Comparison of ENCODE assay signal across 14 mouse cellular contexts in genomic region chr13:41825379-41825966, GRCm38 (mm10). TPM values are rescaled to one million over a fixed set of nuclear protein-coding genes. Genes with fewer than 3 reads are reported as not detected.
DNase-seq lines count a peak whose midpoint lies in the region; ATAC-seq and TF ChIP-seq lines count a peak whose summit lies in the region.
"Had no signal": no experiment of that assay in that cellular context is flagged by ENCODE, and none has a peak within 500 bp of the region (broad histone marks: within the 10 kb centered on the region; RNA-seq: fewer than 3 reads in every experiment).

No protein-coding gene starts in this region.

- peaks cover 1% of the 10 kb centered on the region for H3K4me1 ChIP-seq in heart, adult 2 months (ENCODE audit: control insufficient read depth, insufficient read depth, low read length)
- H3K4me1 ChIP-seq: intestine, embryonic 15.5 days; liver, embryonic 13.5 days; neural tube, embryonic 12.5 days had no signal

- H3K79me2 ChIP-seq in heart, adult 2 months (replicated peaks; ENCODE audit: control insufficient read depth, insufficient read depth, low read length): no peaks in the 10 kb centered on the region

- H3K27ac ChIP-seq in heart, adult 2 months: no peak overlapping the region
- H3K27ac ChIP-seq: intestine, embryonic 15.5 days; liver, embryonic 13.5 days; neural tube, embryonic 12.5 days had no signal

- intact Hi-C loops in heart, adult 2 months (cut with DNase I): no loop called here

- TF ChIP-seq CTCF in heart, adult 2 months (IDR thresholded peaks at IDR 0.05): no peak

- no peaks in the 10 kb centered on the region for H3K27me3 ChIP-seq in heart, adult 2 months (ENCODE audit: control insufficient read depth, insufficient read depth, low read length)
- H3K27me3 ChIP-seq: intestine, embryonic 15.5 days; liver, embryonic 13.5 days; neural tube, embryonic 12.5 days had no signal

- DNase-seq in spleen, adult 12 weeks (ENCODE audit: low spot score): peak; percentile 8
- DNase-seq in spleen, postnatal 14 days (ENCODE audit: low spot score in 2 of 2): no peak
- peak; percentile 72 for DNase-seq in thymus, postnatal 4 days
- DNase-seq in heart, adult 2 months: no peak
- DNase-seq in urinary bladder, postnatal 10 days (ENCODE audit: low spot score): no peak
- DNase-seq: cerebellum, postnatal 10 days; layer of hippocampus, adult 9-11 months; liver, embryonic 13.5 days had no signal

- peak; percentile 90 for ATAC-seq in activated CD4-positive, CD25-positive, alpha-beta regulatory T cell, adult 4 months
- peak; percentile 90 for ATAC-seq in megakaryocyte-erythroid progenitor cell, adult 5-6 weeks (replicated peaks; ENCODE audit: low FRiP score, low TSS enrichment, poor library complexity, severe bottlenecking)
- ATAC-seq: intestine, embryonic 15.5 days had no signal

- no peak overlapping the region for H3K9ac ChIP-seq in heart, adult 2 months (ENCODE audit: low read depth, low read length)
- H3K9ac ChIP-seq: intestine, embryonic 15.5 days; liver, embryonic 13.5 days; neural tube, embryonic 12.5 days had no signal

- 66% methylated on average over 11 of the region's 11 CpGs for WGBS in heart, adult 2 months

- H3K4me3 ChIP-seq in heart, adult 2 months: no peak overlapping the region
- H3K4me3 ChIP-seq: intestine, embryonic 15.5 days; liver, embryonic 13.5 days; neural tube, embryonic 12.5 days had no signal

- no peak for TF ChIP-seq EP300 in heart, adult 2 months (IDR thresholded peaks at IDR 0.05; ENCODE audit: insufficient read depth, low read depth, low read length)

- H3K36me3 ChIP-seq in heart, adult 2 months (ENCODE audit: control insufficient read depth, insufficient read depth, low read length): no peaks in the 10 kb centered on the region
- H3K36me3 ChIP-seq: intestine, embryonic 15.5 days; liver, embryonic 13.5 days; neural tube, embryonic 12.5 days had no signal

- TF ChIP-seq POLR2A in heart, adult 2 months (IDR thresholded peaks at IDR 0.05; ENCODE audit: insufficient read depth, low read depth, low read length): no peak

RNA-seq across cellular contexts. Expression of gene Adtrp, which starts 22.0 kb away (rescaled TPM):
- under 1 TPM in 1 of 2 experiments, not detected in 1; 0.74 TPM for polyA plus RNA-seq in activated CD4-positive, CD25-positive, alpha-beta regulatory T cell, adult 4 months (2017; shearing (Covaris generic))
- total RNA-seq in megakaryocyte-erythroid progenitor cell, adult 5-6 weeks (2014; fragmentation: Nextera tagmentation): not detected in 2 replicates
- not detected in 2 replicates for total RNA-seq in megakaryocyte-erythroid progenitor cell, adult 5-6 weeks (2017)
- total RNA-seq in heart, adult 2 months (2021): 1 to 10 TPM in 1 of 2 experiments, under 1 TPM in 1; 0.64 to 2.3 TPM
- 4.2 and 4.7 TPM in 2 replicates for polyA plus RNA-seq in heart, adult 2 months (2012; rRNA removed)
- polyA plus RNA-seq: heart, embryonic 16.5 days; liver, embryonic 13.5 days; midbrain, embryonic 11.5 days had no signal

Comparison
In these comparisons a context has a peak if more than half of its experiments do, and no peak if none do; other contexts are left out.
1. DNase-seq: peak in spleen, adult 12 weeks (single experiment) and thymus, postnatal 4 days (single experiment); none in spleen, postnatal 14 days (0 of 2), heart, adult 2 months (0 of 2) and urinary bladder, postnatal 10 days (single experiment).